Mouse (Mus musculus) E14TG2a.4 (cell line): ENCODE measurements at regions not wholly inside any gene's neighbourhood (a gene's known extent, or its start where the extent isn't known, plus 50 kb on each side); places are given as distances from the start of the nearest gene placed in this dataset.

Experiments used
- CTCF ChIP-seq: conservative IDR thresholded peaks from 2 replicates; pipeline ENCODE4 v1.5.1; 2014; ENCODE audit warnings: low read length
- POU5F1 ChIP-seq: IDR thresholded peaks from 2 replicates; pipeline ENCODE4 v1.6.1; 2014; ENCODE audit warnings: low read length, borderline replicate concordance

- no peak for TF ChIP-seq CTCF
- TF ChIP-seq POU5F1: no peak
Observed at GRCm38 (mm10) chr17:88191930-88192807, 127.1 kb upstream of the Fbxo11 start.
